Mouse (Mus musculus) forebrain, postnatal 0 days (tissue): ENCODE results near the gene Olfr213. TPM values are rescaled to one million over a fixed set of nuclear protein-coding genes. Genes with fewer than 3 reads are reported as not detected.
"Not testable (repeated sequence)": the region's sequence is repeated elsewhere in the genome, so short reads cannot be mapped to it uniquely, and the experiment has no call there.

Experiments
- ATAC-seq: fragments of 200-750 bp; cut with Nextera tagmentation; 2 replicates; pipeline ENCODE4 v1.8.0; 2017; ENCODE audit warnings: mild to moderate bottlenecking, moderate library complexity
- DNase-seq: peaks from one replicate; pipeline ENCODE4 v3.0.0-alpha.2; 2015
- H3K27ac ChIP-seq: fragments of 300-500 bp; sonication (generic); 2 replicates; pipeline ENCODE4 v1.5.1; 2014; ENCODE audit warnings: low read depth, mild to moderate bottlenecking, antibody characterized with exemption, low read length, moderate library complexity, mixed read lengths
- H3K27me3 ChIP-seq: fragments of 300-500 bp; sonication (generic); 2 replicates; pipeline ENCODE4 v1.6.1; 2014; ENCODE audit warnings: mild to moderate bottlenecking, low read length, mixed read lengths; ENCODE audit not compliant: insufficient read depth
- H3K36me3 ChIP-seq: fragments of 300-500 bp; sonication (generic); 2 replicates; pipeline ENCODE4 v1.6.1; 2014; ENCODE audit warnings: mild to moderate bottlenecking, moderate library complexity; ENCODE audit not compliant: insufficient read depth
- H3K4me1 ChIP-seq: fragments of 300-500 bp; sonication (generic); 2 replicates; pipeline ENCODE4 v1.6.1; 2014; ENCODE audit warnings: antibody characterized with exemption; ENCODE audit not compliant: insufficient read depth
- H3K4me2 ChIP-seq: fragments of 300-500 bp; sonication (generic); 2 replicates; pipeline ENCODE4 v1.6.1; 2014; ENCODE audit warnings: low read depth, mild to moderate bottlenecking, moderate library complexity
- H3K4me3 ChIP-seq: fragments of 300-500 bp; sonication (generic); 2 replicates; pipeline ENCODE4 v1.5.1; 2014; ENCODE audit warnings: low read depth, low read length, mixed read lengths
- H3K9ac ChIP-seq: fragments of 300-500 bp; sonication (generic); 2 replicates; pipeline ENCODE4 v1.6.1; 2014; ENCODE audit warnings: mild to moderate bottlenecking
- H3K9me3 ChIP-seq: fragments of 300-500 bp; sonication (generic); 2 replicates; pipeline ENCODE4 v1.6.1; 2016; ENCODE audit warnings: low read length
- CTCF ChIP-seq: sonication (generic); IDR thresholded peaks from 2 replicates; pipeline ENCODE4 v1.5.1; 2016; ENCODE audit warnings: antibody characterized with exemption, control low read depth, low read depth
- WGBS: fragments of 180-500 bp; shearing (Covaris S2); extraction: QIAGEN DNeasy Blood & Tissue Kit; methylation state at CpG from one replicate; pipeline ENCODE4 v1.1.7; 2014; 5-methylcytosine and 5-hydroxymethylcytosine counted together
- polyA plus RNA-seq: library from polyadenylated mRNA; unstranded; fragments of >200 nt; fragmentation: Nextera tagmentation; extraction: Ambion mirVana; gene quantifications from 2 replicates; pipeline ENCODE4 v1.2.1, GENCODE M21; 2015
- total RNA-seq: library from RNA; depleted of rRNA; stranded (reverse); fragments of >200 nt; gene quantifications from 2 replicates; pipeline ENCODE4 v1.2.3, GENCODE M21; 2014; rRNA removed

The Olfr213 gene
- total RNA-seq, result not detected in 2 replicates
- not detected in 2 replicates for polyA plus RNA-seq

DNA sequence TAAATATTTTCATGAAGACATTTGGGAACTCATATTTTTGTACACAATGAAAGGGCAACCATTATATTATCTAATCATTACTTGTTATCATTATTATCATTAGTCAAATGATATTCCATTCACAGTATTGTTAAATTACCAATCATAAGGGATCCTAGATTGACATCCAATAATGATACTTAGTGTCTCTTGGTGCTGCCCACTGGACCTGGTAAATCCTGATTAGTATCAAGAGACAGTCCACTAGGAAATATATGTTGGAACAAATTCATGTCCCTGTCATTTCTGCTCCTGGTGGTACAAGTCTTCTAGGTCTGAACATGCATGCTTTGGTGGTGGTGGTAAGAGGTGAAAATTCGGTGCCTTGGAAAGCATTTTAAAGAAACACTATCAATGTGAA lies at the start of gene Olfr213:
TSS of gene Olfr213 (plus strand) at position 301 of the 400 bp plus-strand sequence.
- no peak within 1 kb of the TSS for H3K4me2 ChIP-seq
- no peak within 1 kb of the TSS for H3K4me3 ChIP-seq
- TF ChIP-seq CTCF, result no peak
- 96% methylated on average over 1 of the region's 1 CpGs for WGBS
- H3K9ac ChIP-seq, result no peak within 1 kb of the TSS
- no peaks in the 10 kb centered on the region for H3K9me3 ChIP-seq
- no peaks in the 10 kb centered on the region for H3K27me3 ChIP-seq
- H3K27ac ChIP-seq, result no peak within 1 kb of the TSS
- ATAC-seq (no peak), DNase-seq (no peak)
- no peaks in the 10 kb centered on the region for H3K36me3 ChIP-seq
- H3K4me1 ChIP-seq, result no peaks in the 10 kb centered on the region

DNA sequence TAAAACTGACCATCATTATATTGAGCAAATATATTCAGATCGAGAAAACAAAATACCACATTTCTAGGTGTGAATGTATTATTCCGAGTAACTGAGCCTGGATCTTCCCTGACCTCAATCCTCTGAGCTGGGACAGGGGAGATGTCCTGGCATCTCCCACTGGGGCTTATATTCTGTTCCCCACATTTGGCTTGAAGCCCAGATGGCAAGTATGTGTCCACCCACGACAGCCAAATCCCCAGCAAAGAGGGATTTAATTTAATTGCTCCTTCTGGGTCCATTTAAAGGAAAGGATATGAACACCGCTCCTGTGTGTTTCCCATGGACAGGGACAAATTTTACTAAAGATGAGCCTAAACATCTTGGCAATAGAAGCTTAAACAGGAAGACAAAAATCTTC lies 49.5 kb upstream of the Olfr213 start, which contains the start of gene Olfr211:
TSS of gene Olfr211 (plus strand) at position 301 of the 400 bp plus-strand sequence.
- no peak for TF ChIP-seq CTCF
- H3K9ac ChIP-seq, result no peak within 1 kb of the TSS
- H3K27ac ChIP-seq, result no peak within 1 kb of the TSS
- H3K4me1 ChIP-seq, result no peaks in the 10 kb centered on the region
- H3K4me3 ChIP-seq, result no peak within 1 kb of the TSS
- ATAC-seq (no peak), DNase-seq (no peak)
- no peaks in the 10 kb centered on the region for H3K27me3 ChIP-seq
- no peak within 1 kb of the TSS for H3K4me2 ChIP-seq
- H3K9me3 ChIP-seq, result no peaks in the 10 kb centered on the region
- 56% methylated on average over 4 of the region's 4 CpGs for WGBS
- H3K36me3 ChIP-seq, result no peaks in the 10 kb centered on the region

DNA sequence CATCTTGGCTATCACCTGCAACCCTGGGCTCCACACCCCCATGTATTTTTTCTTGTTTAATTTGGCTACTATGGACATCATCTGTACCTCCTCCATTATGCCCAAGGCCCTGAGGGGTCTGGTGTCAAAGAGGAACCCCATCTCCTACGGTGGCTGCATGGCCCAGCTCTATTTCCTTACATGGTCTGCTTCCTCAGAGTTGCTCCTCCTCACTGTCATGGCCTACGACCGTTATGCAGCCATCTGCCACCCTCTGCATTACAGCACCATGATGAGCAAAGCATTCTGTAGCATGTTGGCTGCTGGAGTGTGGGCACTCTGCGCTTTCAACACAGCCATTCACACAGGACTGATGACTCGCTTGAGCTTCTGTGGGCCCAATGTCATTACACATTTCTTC lies 44.5 kb upstream of the Olfr213 start:
- ATAC-seq (no peak), DNase-seq (no peak)
- no peaks in the 10 kb centered on the region for H3K4me1 ChIP-seq
- H3K4me3 ChIP-seq, result no peak overlapping the region
- TF ChIP-seq CTCF, result no peak
- no peaks in the 10 kb centered on the region for H3K9me3 ChIP-seq
- H3K9ac ChIP-seq, result no peak overlapping the region
- no peak overlapping the region for H3K4me2 ChIP-seq
- no peaks in the 10 kb centered on the region for H3K27me3 ChIP-seq
- WGBS, result 81% methylated on average over 5 of the region's 5 CpGs
- H3K27ac ChIP-seq, result no peak overlapping the region
- no peaks in the 10 kb centered on the region for H3K36me3 ChIP-seq

DNA sequence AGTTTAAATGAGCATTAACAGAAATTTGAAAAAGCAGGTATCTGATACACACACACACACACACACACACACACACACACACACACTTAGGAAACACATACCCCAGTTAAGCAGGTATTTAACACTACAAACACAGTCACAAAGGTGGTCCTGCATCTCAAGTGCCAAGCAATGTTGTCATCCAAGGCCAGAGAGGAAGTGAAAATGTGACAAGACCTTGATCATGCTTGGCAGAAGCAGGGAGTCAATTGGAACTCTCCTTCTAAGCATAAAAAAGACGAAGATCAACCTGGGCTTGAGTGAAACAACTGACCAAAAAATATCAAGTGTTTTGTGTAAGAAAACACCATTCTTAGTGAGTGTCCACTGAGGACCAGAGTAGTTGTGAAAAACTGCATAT lies 42.3 kb upstream of the Olfr213 start:
- H3K9ac ChIP-seq, result no peak overlapping the region
- no peaks in the 10 kb centered on the region for H3K4me1 ChIP-seq
- WGBS, result 87% methylated on average over 1 of the region's 1 CpGs
- H3K27ac ChIP-seq, result no peak overlapping the region
- H3K36me3 ChIP-seq, result no peaks in the 10 kb centered on the region
- no peak for ATAC-seq
- no peak for DNase-seq
- no peak for TF ChIP-seq CTCF
- no peak overlapping the region for H3K4me3 ChIP-seq
- H3K9me3 ChIP-seq, result no peaks in the 10 kb centered on the region
- H3K27me3 ChIP-seq, result no peaks in the 10 kb centered on the region
- H3K4me2 ChIP-seq, result no peak overlapping the region

DNA sequence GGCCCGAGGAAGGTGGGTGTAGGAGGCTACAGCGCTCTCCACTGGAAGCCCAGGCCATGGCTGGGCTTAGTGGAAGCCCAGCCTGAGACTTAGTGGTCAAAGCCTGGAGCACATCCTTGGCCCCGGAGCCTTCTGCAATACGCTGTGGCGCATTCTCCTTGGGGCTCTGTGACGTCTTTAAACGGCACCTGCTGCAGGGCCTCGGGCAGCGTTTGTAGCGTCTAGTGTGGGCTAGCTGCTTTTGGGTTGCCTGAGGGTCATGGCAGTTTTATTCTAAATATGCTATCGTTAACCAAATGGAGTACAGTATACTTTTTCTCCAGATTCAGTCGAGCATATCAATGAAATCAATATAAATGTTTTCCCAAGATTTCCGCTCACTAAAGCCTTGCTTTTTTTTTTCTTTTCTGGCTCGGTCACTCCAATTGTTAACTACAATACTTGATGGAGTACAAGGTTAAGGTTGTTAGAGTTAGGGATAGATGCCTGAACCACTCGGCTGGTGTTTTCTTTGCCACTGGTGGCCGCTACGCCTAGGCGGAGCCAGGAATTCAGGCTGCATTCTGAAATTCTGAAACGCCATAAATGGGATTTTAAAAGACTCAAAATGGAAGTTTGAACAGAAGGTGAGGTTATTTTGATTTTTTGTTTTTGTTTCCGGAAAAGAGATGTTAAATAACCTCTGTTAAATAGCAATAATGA lies 31.8 kb upstream of the Olfr213 start, which contains the start of gene Olfr212:
TSS of gene Olfr212 (plus strand) at position 215 of the 702 bp plus-strand sequence.
- not testable (repeated sequence) for H3K9me3 ChIP-seq, ATAC-seq, H3K4me2 ChIP-seq, H3K4me3 ChIP-seq, H3K4me1 ChIP-seq, H3K27me3 ChIP-seq, H3K9ac ChIP-seq, H3K36me3 ChIP-seq, H3K27ac ChIP-seq, DNase-seq
- 89% methylated on average over 19 of the region's 20 CpGs for WGBS

DNA sequence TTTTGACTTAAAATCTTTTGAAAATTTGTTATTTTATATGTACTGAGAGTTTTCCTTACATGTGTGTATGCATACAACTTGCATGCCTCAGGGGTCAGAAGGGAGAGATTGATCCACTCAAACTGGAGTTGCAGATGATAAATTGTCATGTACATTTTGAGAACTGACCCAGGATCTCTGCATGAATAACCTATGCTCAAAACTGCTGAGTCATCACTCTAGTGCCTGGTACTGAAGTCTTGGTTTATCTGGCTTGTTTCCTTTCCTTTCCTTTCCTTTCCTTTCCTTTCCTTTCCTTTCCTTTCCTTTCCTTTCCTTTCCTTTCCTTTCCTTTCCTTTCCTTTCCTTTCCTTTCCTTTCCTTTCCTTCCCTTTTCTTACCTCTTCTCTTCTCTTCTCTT lies 23.4 kb upstream of the Olfr213 start:
- TF ChIP-seq CTCF, result no peak
- Histone ChIP-seq H3K9me3 (no peaks in the 10 kb centered on the region), H3K27ac (no peak overlapping the region), H3K9ac (no peak overlapping the region), H3K4me2 (no peak overlapping the region), H3K27me3 (no peaks in the 10 kb centered on the region), H3K4me3 (no peak overlapping the region), H3K36me3 (no peaks in the 10 kb centered on the region), H3K4me1 (no peaks in the 10 kb centered on the region)
- no peak for DNase-seq
- ATAC-seq, result no peak

DNA sequence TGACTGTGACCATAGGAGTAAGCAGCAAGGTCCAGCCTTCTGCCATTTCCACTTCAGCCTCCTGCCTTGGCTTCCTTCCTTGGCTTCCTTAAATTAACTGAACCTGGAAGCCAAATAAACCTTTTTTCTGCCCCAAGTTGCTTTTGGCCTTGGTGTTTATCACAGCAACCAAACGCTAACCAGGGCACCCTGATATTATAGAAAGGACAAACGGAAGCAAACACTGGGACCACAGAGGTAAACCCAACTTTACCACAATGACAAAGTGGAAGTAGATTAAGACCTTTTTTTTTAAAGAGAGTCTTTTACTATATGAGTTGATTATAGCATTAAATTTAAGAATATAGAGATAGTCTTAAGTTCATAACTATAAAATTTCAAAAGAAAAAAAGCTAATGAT lies 4.2 kb downstream of the Olfr213 start:
- no peak for DNase-seq
- H3K4me2 ChIP-seq, result no peak overlapping the region
- H3K9ac ChIP-seq, result no peak overlapping the region
- no peak overlapping the region for H3K27ac ChIP-seq
- ATAC-seq, result no peak
- H3K4me1 ChIP-seq, result no peaks in the 10 kb centered on the region
- no peak for TF ChIP-seq CTCF
- no peaks in the 10 kb centered on the region for H3K36me3 ChIP-seq
- no peak overlapping the region for H3K4me3 ChIP-seq
- WGBS, result 91% methylated on average over 2 of the region's 2 CpGs
- no peaks in the 10 kb centered on the region for H3K9me3 ChIP-seq
- no peaks in the 10 kb centered on the region for H3K27me3 ChIP-seq

DNA sequence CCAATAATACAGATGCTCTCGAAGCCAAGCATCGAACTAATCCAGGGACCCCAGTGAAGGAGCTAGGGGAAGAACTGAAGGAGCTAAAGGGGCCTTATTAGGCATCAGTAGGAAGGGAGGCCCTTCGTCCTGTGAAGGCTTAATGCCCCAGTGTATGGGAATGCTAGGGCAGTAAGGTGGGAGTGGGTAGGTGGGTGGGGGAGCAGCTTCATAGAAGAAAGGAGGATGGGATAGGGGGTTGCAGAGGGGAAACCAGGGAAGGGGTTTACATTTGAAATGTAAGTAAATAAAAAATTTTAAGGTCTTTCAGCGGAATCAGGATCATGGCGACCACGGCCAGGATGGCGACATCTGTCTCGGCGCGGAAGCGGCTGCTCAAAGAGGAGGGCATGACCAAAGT lies 12.6 kb downstream of the Olfr213 start, which contains the start of gene Gm5580:
TSS of gene Gm5580 (plus strand) at position 301 of the 400 bp plus-strand sequence.
- H3K4me3 ChIP-seq, ATAC-seq, H3K4me2 ChIP-seq, H3K9me3 ChIP-seq, H3K36me3 ChIP-seq, DNase-seq, H3K27me3 ChIP-seq, H3K4me1 ChIP-seq, H3K27ac ChIP-seq, H3K9ac ChIP-seq: not testable (repeated sequence)
- 94% methylated on average over 11 of the region's 11 CpGs for WGBS
